Mouse (Mus musculus) E14TG2a.4 (cell line): Measurements from ENCODE around the gene Fras1.

Experiments used
- H3K27me3 ChIP-seq: 2 replicates; pipeline ENCODE4 v1.6.1; 2014; ENCODE audit warnings: low read length, control low read depth; ENCODE audit not compliant: insufficient read depth
- H3K36me3 ChIP-seq: 2 replicates; pipeline ENCODE4 v1.6.1; 2014; ENCODE audit warnings: low read length, control low read depth; ENCODE audit not compliant: insufficient read depth
- H3K4me1 ChIP-seq: replicated peaks from 2 replicates; pipeline ENCODE4 v1.6.1; 2014; ENCODE audit warnings: low read depth, low read length, control low read depth
- H3K4me3 ChIP-seq: replicated peaks from 2 replicates; pipeline ENCODE4 v1.5.1; 2014; ENCODE audit warnings: mild to moderate bottlenecking, low read length
- H3K9me3 ChIP-seq: 2 replicates; pipeline ENCODE4 v1.6.1; 2014; ENCODE audit warnings: low read length, control low read depth
- CTCF ChIP-seq: conservative IDR thresholded peaks from 2 replicates; pipeline ENCODE4 v1.5.1; 2014; ENCODE audit warnings: low read length
- NANOG ChIP-seq: IDR thresholded peaks from 2 replicates; pipeline ENCODE4 v1.6.1; 2014; ENCODE audit warnings: borderline replicate concordance, low read length, mixed read lengths
- POU5F1 ChIP-seq: IDR thresholded peaks from 2 replicates; pipeline ENCODE4 v1.6.1; 2014; ENCODE audit warnings: low read length, borderline replicate concordance

Fras1 gene

DNA sequence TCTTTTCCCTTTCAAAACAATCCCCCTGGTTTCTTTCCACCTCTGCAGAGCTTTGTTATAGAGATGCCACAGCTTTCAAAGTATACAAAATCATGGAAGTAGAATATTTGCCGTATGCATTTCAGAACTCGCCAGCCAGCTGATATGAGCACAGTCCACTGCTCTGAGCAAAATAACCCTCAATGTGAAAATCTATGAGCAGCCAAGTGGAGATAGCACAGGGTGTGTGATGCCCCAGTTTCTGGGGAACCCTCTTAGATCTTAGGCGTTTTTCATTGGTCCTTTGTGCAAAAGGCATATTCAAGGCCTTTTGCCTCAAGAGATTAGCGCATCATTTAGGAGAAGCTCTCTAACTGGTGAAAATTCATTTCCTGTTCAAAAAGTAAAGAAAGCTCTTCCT, 170.4 kb downstream of the Fras1 start:
- no peaks in the 10 kb centered on the region for H3K27me3 ChIP-seq
- TF ChIP-seq NANOG (no peak), POU5F1 (no peak), CTCF (no peak)
- no peaks in the 10 kb centered on the region for H3K9me3 ChIP-seq
- no peaks in the 10 kb centered on the region for H3K36me3 ChIP-seq
- no peak overlapping the region for H3K4me3 ChIP-seq
- H3K4me1 ChIP-seq, result no peaks in the 10 kb centered on the region

DNA sequence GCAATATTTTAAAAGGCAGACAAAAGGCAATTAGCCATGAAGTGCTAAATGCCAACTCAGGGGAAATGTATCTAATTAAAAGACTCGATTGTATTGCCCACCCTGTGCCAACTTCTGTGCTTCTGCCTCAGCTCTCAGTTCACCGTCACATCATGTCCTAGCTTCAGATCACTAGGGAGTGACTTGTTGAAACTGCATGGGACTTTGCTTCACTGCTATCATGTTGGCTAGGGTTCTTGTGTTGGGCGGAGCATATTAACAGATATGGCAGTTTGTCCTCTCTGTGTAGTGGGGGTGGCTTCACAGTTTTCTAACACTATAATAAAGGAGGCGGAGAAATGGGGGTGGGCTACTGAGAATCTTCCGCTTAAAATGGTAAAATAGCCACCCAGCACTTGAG, 172.2 kb downstream of the Fras1 start:
- Histone ChIP-seq H3K4me1 (no peaks in the 10 kb centered on the region), H3K4me3 (no peak overlapping the region), H3K27me3 (no peaks in the 10 kb centered on the region), H3K9me3 (no peaks in the 10 kb centered on the region), H3K36me3 (no peaks in the 10 kb centered on the region)
- TF ChIP-seq POU5F1 (no peak), NANOG (no peak), CTCF (no peak)

DNA sequence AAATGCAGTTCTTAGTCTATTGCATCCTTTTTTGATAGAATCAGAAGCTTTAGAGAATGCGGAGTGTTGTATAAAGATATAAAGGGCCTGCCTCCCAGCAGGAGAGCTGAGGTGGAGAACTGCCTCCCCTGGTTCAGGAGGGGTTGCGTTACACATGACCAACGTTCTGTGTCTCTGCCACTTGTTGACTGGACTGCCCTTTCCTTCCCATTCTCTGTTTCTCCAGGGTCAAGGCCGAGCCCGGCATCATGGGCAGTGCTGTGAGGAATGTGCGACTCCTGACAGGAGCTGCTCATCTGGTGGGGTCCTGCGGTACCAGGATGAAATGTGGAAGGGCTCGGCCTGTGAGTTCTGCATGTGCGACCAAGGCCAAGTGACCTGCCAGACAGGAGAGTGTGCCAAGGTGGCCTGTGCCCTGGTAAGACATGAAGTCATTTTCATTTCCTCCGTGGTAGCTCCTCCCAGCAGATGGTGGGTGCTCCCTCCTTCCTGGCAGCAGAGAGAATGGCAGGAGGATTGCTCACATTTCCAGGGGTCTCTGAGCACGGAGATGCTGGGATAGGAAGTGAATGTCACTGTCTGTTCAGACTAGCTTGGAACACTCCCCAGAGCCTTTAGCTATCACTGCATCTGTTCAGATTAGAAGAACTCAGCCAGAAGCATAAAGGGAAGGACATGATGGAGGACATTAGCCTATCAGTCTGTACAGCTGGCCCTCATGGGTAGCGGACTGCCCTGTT, 181.4 kb downstream of the Fras1 start:
- H3K36me3 ChIP-seq, result no peaks in the 10 kb centered on the region
- TF ChIP-seq POU5F1, result no peak
- TF ChIP-seq NANOG, result no peak
- no peak for TF ChIP-seq CTCF

DNA sequence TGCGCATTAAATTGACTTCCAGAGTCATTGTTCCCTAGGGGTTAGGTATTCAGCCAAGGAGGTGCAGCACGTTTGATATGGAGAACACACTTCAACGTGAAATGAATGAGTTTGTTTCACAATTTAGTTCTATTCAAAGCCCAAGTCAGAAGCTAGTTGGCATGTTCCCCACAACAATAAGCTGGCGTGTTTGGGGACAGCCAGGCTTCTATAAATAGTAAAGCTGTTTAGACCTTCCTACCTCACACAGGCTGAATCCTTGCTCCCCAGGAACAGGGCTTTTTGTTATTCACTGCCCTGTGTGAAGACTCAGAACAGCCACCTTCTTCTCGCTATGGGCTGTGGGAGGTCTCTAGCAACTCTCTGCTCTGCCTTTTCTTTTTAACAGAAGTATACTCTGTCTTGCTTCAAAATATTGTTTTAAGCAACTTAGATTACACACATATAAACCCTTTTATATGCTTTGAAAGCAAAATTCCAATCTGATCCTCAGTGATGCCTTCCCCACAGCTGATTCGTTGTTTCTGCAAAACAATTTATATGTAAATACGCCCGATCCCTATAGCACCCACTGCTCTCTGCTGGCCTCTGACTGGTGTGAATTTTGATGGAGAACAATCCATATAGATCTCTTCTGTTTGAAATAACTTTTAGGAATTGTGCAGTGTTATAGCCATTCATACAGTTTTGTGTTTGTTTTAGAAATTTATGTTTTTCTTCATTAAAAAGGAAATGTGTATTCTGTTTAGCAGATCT, 184.5 kb downstream of the Fras1 start:
- Histone ChIP-seq H3K4me1 (peaks cover 33% of the 10 kb centered on the region), H3K9me3 (peaks cover 24% of the 10 kb centered on the region), H3K27me3 (no peaks in the 10 kb centered on the region), H3K4me3 (no peak overlapping the region), H3K36me3 (no peaks in the 10 kb centered on the region)
- no peak for TF ChIP-seq POU5F1
- no peak for TF ChIP-seq CTCF
- TF ChIP-seq NANOG, result peak; percentile 25; the same call in 1 of the 2 replicates

More for the DNA sequence above, 181.4 kb downstream of the Fras1 start:
- Histone ChIP-seq H3K9me3 (peaks cover 14% of the 10 kb centered on the region), H3K27me3 (no peaks in the 10 kb centered on the region), H3K4me3 (no peak overlapping the region), H3K4me1 (peaks cover 33% of the 10 kb centered on the region)

DNA sequence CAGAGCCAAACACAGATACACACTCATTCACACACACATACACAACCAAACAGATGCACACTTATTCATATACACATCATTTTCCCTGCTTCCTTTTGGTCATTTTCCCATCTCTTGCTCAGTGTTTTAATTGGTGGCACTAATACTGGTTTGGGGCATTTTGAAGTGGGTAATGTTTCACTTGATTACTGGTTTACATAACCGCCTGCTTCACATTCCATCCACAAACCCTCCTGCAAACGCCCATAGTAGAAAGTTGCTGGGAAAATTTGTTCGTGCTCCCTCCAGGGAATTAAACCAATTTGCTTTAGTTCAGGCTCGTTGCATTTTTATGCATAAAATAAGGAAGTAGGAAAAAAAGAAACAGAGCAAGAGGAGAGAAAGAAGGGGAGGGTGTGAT, 200.8 kb downstream of the Fras1 start:
- TF ChIP-seq CTCF (no peak), NANOG (no peak), POU5F1 (no peak)
- Histone ChIP-seq H3K27me3 (no peaks in the 10 kb centered on the region), H3K4me1 (no peaks in the 10 kb centered on the region), H3K36me3 (no peaks in the 10 kb centered on the region), H3K9me3 (no peaks in the 10 kb centered on the region), H3K4me3 (no peak overlapping the region)

DNA sequence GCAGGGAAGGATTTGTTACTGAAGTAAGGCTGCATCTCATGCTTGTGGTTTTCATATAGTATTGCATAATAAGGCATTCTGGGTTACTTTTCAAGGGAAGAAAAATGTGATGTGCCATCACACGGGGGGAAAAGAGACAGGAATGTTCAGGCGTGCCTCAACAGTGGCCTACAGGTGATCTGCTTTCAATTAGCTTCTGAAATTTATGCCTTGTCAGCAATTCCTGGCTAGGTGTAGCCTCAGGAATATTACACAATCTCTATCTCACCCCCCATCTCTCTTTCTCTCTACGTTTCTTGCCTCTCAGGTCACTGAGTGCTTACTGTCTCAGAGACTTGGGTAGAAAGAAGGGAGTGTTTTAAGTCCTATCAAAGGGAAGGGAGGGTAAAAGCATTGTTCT, 204.9 kb downstream of the Fras1 start:
- Histone ChIP-seq H3K9me3 (no peaks in the 10 kb centered on the region), H3K4me3 (no peak overlapping the region), H3K4me1 (no peaks in the 10 kb centered on the region), H3K27me3 (no peaks in the 10 kb centered on the region), H3K36me3 (no peaks in the 10 kb centered on the region)
- no peak for TF ChIP-seq CTCF
- TF ChIP-seq POU5F1, result no peak
- TF ChIP-seq NANOG, result no peak

DNA sequence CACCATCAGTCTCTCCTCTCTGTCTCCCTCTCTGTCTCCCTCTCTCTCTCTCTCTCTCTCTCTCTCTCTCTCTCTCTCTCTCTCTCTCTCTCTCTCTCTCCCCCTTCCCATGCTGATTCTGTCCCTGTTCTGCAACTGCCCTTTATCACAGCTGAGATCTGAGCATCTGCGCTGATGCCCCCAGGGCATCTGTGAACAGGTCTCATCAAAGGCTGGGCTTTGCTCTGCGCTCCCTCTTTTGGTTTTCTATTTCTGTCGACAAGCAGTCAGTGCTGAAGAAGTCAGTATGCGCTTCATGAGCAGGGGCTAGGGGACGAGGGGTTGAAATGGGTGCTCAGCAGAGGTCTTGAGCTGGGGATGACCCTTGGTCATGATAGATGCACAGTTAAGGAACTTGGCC, 206.2 kb downstream of the Fras1 start:
- no peaks in the 10 kb centered on the region for H3K27me3 ChIP-seq
- H3K9me3 ChIP-seq, result no peaks in the 10 kb centered on the region
- no peak for TF ChIP-seq POU5F1
- TF ChIP-seq NANOG, result no peak
- H3K4me3 ChIP-seq, result no peak overlapping the region
- no peaks in the 10 kb centered on the region for H3K36me3 ChIP-seq
- H3K4me1 ChIP-seq, result no peaks in the 10 kb centered on the region

DNA sequence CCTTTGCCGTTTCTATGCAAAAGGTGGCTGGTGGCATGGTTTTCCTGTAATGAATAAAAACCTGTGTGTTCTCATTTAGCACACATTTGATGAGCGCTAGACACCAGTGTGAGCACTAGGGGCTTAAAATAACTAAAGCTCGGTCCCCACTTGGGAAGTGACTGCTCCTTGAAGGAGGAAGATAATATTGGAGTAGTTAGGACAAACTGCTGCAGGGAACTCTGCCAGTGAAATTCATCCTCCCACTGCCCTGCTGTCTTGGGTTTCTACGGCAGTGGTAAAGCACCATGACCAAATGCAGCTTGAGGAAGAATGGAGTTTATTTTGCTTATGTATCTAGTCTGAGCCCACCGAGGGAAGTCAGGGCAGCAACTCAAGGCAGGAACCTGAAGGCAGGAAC, 211.0 kb downstream of the Fras1 start:
- Histone ChIP-seq H3K9me3 (peaks cover 7% of the 10 kb centered on the region), H3K36me3 (no peaks in the 10 kb centered on the region), H3K4me3 (no peak overlapping the region), H3K27me3 (no peaks in the 10 kb centered on the region), H3K4me1 (no peaks in the 10 kb centered on the region)
- TF ChIP-seq POU5F1 (no peak), NANOG (no peak), CTCF (no peak)

DNA sequence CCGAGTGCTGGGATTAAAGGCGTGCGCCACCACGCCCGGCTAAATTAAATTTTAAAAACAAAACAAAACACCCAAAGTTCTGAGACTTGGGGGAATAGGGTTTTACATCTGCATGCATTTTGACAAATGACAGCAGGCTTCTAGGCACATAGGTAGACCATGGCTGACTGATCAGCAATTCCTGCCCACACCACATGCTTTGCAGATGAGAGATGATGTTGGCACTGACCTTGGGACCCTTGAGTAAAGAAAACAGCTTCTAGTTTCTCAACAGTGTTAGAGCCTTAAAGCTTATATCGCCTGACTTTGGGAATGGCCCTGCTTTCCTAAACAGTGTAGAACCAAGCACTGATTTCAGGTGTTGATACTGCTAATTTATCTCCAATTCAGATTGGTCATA, 216.9 kb downstream of the Fras1 start:
- peaks cover 7% of the 10 kb centered on the region for H3K9me3 ChIP-seq
- no peak for TF ChIP-seq CTCF
- no peaks in the 10 kb centered on the region for H3K27me3 ChIP-seq
- H3K36me3 ChIP-seq, result no peaks in the 10 kb centered on the region
- no peak overlapping the region for H3K4me3 ChIP-seq
- no peaks in the 10 kb centered on the region for H3K4me1 ChIP-seq
